Mouse (Mus musculus) liver (tissue): ENCODE data around the gene Zbtb8a.

Experiments used
- DNase-seq: peaks from one replicate; pipeline ENCODE4 v3.0.0-alpha.2; 2020; ENCODE audit warnings: mixed read lengths

The Zbtb8a gene

GRCm38 (mm10) chr4:129334677-129335215 lies 43.2 kb downstream of the Zbtb8a start:
- peak; percentile 69 for DNase-seq

GRCm38 (mm10) chr4:129332846-129333245 lies 45.1 kb downstream of the Zbtb8a start:
- DNase-seq = no peak

- DNase-seq = no peak
These were observed 51.7 kb downstream of the Zbtb8a start for GRCm38 (mm10) chr4:129326191-129326590.

GRCm38 (mm10) chr4:129324756-129325155 lies 53.2 kb downstream of the Zbtb8a start:
- DNase-seq = no peak

- no peak for DNase-seq
These were observed 54.4 kb downstream of the Zbtb8a start for GRCm38 (mm10) chr4:129323491-129323890.

GRCm38 (mm10) chr4:129322042-129322441 lies 55.9 kb downstream of the Zbtb8a start:
- DNase-seq = no peak

- DNase-seq = no peak
These were observed 57.0 kb downstream of the Zbtb8a start for GRCm38 (mm10) chr4:129320876-129321275.

- DNase-seq = no peak
These were observed 64.0 kb downstream of the Zbtb8a start for GRCm38 (mm10) chr4:129313886-129314285.

GRCm38 (mm10) chr4:129307936-129308335 lies 70.0 kb downstream of the Zbtb8a start:
- DNase-seq = no peak

GRCm38 (mm10) chr4:129304306-129304705 lies 73.6 kb downstream of the Zbtb8a start:
- no peak for DNase-seq

GRCm38 (mm10) chr4:129303816-129304215 lies 74.1 kb downstream of the Zbtb8a start:
- DNase-seq = no peak
